Mouse (Mus musculus) layer of hippocampus, postnatal 25 days (tissue): ENCODE measurements around the gene Gna12. TPM values are rescaled to one million over a fixed set of nuclear protein-coding genes. Genes with fewer than 3 reads are reported as not detected.

Experiments used
- DNase-seq, 2 experiments: peaks; one replicate each; pipeline ENCODE4 v3.0.0; 2022; ENCODE audit warnings: mixed read lengths in 2 of 2, low spot score in 1 of 2; ENCODE audit errors: extremely low spot score in 1 of 2
- total RNA-seq, 2 experiments: library from RNA; stranded (reverse); gene quantifications; 2 replicates each; pipeline ENCODE4 v1.2.3; 2021

Gene Gna12
- total RNA-seq, 2 experiments from 2014 or later = 101 to 111 TPM

DNA sequence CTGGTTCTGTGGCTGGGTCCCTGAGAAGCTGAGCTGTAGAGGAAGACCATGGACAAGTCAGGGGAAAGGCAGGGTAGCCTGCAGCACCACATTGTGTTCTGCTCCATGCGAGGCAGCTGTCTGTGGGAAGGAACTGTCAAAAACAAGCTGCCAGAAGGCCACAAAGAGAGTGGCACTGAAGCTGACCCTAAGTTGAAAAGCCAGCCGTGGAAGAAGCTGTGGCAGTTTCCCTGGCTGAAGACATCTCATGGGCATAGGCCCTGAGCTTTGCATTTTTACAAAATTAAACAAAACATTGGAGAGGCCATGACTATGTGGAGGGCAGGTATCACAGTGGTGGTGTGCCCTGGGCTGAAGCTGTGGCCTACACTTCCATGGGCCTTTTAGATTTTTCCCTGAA lies 31.0 kb downstream of the Gna12 start:
- DNase-seq = no peak

DNA sequence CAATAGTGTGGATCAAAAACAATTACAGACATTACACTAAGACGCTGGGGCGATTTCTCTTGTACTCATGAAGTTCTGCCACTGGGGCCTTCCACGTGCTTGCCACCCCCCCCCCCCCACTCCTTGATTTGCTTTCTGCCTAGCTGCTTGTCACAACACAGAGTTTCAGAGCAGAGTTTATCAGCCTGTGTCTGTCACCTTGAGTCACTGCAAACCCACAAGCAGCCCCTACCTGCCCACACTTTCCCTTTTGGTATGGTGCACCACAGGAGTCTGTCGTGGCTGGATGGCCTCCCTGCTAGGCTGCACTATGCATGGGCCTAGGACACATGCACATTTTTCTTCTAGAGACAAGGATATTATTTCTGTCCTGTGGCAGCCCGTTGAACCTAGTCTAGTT lies 31.5 kb downstream of the Gna12 start:
- DNase-seq = no peak

DNA sequence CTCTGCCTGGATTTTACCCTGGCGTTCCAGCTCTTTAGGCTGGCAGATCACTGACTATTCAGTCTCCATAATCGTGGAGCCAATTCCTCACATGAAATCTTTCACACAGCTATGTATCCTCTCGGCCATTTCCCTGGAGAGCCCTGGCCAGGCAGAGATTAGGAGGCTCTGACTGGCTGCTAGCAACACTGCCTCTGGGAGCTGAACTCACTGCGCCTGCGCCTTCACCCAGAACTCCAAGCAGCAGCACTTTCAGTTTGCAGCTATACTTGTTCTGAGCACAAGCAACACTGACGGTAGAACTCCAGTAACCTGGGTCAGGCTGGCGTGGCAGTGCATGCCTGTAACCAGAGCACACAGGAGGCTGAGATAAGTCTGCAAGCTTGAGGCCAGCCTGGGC lies 32.1 kb downstream of the Gna12 start:
- DNase-seq = no peak

GRCm38 (mm10) chr5:140796051-140796450 lies 34.2 kb downstream of the Gna12 start:
- DNase-seq = no peak

DNA sequence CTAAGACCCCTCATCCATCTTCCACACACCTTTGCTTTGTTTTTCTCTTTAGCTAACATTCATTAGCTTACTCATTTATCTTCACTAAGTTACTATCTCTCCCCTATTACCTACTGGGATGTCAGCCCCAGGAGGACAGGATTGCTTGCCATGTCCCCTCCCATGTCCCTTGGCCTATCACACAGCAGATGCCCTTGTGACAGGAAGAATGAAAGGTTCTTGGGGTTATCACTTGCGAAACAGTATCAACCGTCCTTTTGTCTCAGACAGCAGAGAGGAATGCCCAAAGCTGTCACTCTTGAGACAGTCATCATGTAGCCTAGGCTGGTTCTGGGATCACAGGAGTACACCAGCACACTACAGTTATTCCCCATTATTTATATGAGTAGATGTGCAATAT lies 35.1 kb downstream of the Gna12 start:
- no peak for DNase-seq

DNA sequence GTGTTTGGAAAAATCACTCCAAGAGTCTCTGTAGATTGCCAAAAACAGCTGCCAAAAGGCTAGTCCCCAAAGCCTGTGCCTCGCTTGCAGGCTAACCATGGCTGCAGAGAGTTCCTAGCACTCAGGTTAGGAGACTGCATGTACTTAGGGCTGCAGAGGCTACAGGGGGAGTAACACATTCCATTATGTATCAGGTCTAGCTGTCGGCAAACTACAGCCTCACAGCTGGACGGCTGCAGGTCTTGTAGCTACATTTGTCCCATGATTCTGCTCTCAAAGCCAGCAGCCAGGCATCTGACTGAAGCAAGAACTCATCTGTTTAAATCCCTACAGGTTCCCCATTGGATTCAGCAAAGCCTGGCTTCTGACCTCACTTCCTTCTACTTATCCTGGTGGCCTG lies 35.5 kb downstream of the Gna12 start:
- DNase-seq = no peak

GRCm38 (mm10) chr5:140792233-140792632 lies 38.0 kb downstream of the Gna12 start:
- DNase-seq = no peak

DNA sequence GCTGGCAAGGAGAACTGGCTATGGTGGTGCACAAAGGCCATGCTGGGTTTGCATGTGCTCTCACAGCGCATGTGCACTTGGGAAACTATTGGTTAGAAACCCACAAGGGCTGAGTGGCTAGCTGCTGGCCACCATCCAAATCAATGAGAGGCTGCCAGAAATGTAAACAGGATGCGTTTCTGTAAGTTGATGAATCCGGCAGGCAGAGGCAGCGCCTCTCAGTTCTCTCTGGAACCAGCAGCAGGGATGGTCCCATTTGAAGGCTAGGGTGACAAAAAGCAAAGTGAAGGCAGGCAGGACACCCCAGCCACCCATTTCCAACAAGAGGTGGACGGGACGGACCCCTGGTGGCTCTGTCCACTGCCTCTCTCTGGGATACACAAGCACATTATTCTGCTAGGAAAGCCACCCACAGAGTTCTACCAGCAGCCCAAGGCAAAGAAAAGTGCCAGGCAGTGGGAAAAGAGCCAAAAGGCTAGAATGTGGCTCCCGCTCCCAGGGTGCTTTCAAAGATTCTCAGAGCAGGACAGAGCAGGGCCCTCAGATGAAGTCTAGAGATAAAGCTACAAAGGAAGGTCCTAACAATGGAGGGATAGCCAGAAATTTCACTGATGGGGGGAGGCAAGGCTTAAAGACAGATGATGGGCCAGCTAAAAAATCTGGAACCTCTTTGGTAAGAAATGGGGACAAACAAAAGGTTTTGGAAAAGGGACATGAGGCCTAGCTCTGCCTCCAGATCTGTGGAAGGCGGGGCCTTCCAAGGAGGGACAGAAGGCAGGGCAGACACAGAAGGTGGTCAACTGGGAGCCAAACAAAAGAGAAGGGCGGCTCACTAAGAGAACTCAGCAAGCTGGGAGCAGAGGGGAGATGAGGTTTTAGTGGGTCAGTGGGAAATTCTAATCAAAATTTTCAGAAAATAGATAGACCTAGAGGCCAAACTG lies 39.0 kb downstream of the Gna12 start:
- peak; percentile 33 to 35 for DNase-seq

DNA sequence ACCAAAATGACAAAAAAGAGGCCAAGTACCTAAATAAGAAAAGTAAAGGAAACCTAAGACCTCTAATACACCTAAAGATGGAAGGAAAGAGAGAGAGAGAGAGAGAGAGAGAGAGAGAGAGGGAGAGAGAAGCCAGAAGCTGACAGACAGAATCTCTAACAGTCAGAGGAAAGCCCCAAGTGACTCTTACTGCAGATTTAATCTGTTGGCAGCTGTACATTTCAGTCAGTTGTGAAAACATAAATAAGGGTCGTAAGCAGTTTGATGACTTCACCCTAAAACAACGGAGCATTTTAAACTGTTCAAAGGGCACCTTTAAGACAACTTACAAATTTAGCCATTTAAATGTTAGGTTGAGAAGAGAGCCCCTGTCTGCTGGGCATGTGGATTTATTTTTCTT lies 39.8 kb downstream of the Gna12 start:
- no peak for DNase-seq

GRCm38 (mm10) chr5:140789561-140789960 lies 40.7 kb downstream of the Gna12 start:
- DNase-seq = no peak

GRCm38 (mm10) chr5:140785240-140785872 lies 44.9 kb downstream of the Gna12 start:
- DNase-seq = no peak

- no peak for DNase-seq
Observed at GRCm38 (mm10) chr5:140784288-140784687, 45.9 kb downstream of the Gna12 start.

- no peak for DNase-seq
Observed at GRCm38 (mm10) chr5:140783577-140783976, 46.7 kb downstream of the Gna12 start.

GRCm38 (mm10) chr5:140781886-140782572 lies 48.2 kb downstream of the Gna12 start:
- DNase-seq = no peak

DNA sequence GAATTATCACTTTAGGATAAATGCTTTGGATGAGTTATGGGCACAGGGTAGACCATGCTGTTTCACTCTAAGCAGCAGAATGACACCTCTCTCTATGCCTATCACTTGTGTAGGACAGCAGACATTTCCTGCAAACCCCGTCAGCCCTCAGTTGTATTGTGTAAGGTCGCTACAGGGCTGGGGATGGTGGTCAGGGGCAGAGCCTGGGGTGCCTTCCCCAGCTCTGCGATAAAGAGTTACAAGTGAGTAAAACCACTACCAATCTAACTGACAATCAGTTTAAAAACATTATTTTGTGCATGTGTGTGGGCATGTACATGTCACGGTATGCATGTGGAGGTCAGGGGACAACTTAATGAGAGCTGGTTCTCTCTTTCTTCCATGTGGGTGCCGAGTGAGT lies 49.1 kb downstream of the Gna12 start:
- DNase-seq = no peak

DNA sequence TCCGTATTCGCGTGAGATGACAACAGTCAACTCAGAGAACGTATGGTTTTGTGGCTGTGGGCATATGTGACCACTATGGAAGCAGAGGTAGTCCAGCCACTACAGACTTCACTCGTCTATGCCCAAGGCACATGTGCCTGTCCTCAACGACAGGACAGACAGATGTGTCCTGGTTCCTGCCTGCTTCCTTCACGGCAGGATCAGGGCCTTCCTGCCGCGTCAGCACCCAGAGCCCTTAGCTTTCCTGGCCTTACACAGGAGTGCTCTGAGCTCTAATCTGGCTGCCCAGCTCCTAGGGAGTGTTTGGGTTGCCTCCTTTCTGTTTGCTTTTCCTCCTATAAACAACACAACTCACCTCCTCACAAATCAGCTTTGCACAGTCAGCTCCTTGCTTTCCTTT lies 53.3 kb downstream of the Gna12 start:
- DNase-seq = no peak

GRCm38 (mm10) chr5:140775111-140775510 lies 55.1 kb downstream of the Gna12 start:
- DNase-seq = no peak

GRCm38 (mm10) chr5:140772158-140772557 lies 58.1 kb downstream of the Gna12 start:
- no peak for DNase-seq

- DNase-seq = no peak
Observed at GRCm38 (mm10) chr5:140771612-140772011, 58.6 kb downstream of the Gna12 start.

- DNase-seq = peak; percentile 38 to 42
Observed at GRCm38 (mm10) chr5:140768333-140768732, 61.9 kb downstream of the Gna12 start.

DNA sequence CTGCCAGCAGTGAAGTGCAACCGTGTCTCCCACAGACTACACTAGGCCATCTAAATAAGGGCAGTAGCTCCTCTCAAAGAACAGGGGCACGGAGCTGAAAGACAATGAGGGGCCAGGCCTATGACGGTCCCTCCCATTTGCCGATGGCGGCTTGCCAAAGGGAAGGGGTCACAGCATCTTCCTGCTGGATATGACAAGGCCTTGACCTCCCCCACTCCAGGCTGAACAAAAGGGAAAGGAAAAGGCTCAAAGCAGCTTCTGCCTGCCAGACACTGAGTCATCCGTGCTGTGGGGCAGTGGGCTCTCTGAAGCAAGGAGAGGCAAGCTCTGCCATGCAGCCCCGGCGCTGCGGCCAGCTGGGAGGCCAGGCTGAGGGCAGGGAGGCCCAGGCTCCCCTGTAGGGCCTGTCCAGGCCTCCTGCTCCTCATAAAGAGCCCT lies 62.5 kb downstream of the Gna12 start:
- DNase-seq = peak in 1 of 2 experiments; percentile 49
